Mouse (Mus musculus) small intestine, adult 2 months (tissue): ENCODE measurements around the gene Slc25a33.

Experiments used
- CTCF ChIP-seq: fragments of 200-500 bp; IDR thresholded peaks from 2 replicates; pipeline ENCODE4 v1.5.1; 2012; ENCODE audit warnings: low read depth, mild to moderate bottlenecking, control low read depth, inconsistent platforms, low read length, moderate library complexity, mixed read lengths; ENCODE audit not compliant: insufficient replicate concordance, insufficient read length; ENCODE audit errors: extremely low read depth
- POLR2A ChIP-seq: fragments of 200-500 bp; IDR thresholded peaks from 2 replicates; pipeline ENCODE4 v1.6.1; 2012; ENCODE audit warnings: low read depth, mild to moderate bottlenecking, control low read depth, inconsistent platforms, low read length, moderate library complexity

DNA sequence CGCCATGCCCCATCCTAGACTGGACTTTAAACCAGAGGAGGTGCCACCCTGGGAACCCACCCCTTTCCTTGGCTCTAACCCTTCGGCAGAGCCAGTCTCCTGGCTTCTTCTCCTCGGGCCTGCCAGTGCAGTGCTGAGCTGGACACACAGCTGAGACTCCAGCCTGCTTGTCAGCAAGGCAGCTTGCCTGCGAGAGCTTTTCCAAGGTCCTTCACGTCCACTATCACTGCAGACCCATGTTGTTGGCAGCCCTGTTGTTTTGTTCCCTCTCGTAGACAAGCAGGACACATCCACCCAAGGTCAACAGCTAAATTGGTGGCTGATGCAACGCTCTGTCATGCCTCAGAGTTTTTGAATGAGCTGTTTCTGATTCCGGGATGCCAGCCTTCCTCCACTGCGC lies 3.0 kb upstream of the Slc25a33 start:
- TF ChIP-seq POLR2A (peak; percentile 37; the same call in 1 of the 2 replicates), CTCF (no peak)
